Mouse (Mus musculus) hindbrain, embryonic 13.5 days (tissue): Measurements from ENCODE around the gene Nme6. TPM values are rescaled to one million over a fixed set of nuclear protein-coding genes. Genes with fewer than 3 reads are reported as not detected.
A peak's percentile ranks its signal among the peaks of the same experiment; 100 is the strongest.

Source experiments
- ATAC-seq: fragments of 200-750 bp; cut with Nextera tagmentation; 2 replicates; pipeline ENCODE4 v1.8.0; 2017; ENCODE audit warnings: moderate TSS enrichment; ENCODE audit not compliant: low FRiP score
- H3K27ac ChIP-seq: fragments of 300-500 bp; sonication (generic); 2 replicates; pipeline ENCODE4 v1.5.1; 2015; ENCODE audit warnings: inconsistent platforms, mild to moderate bottlenecking, moderate library complexity
- H3K27me3 ChIP-seq: fragments of 300-500 bp; sonication (generic); 2 replicates; pipeline ENCODE4 v1.6.1; 2015; ENCODE audit warnings: mild to moderate bottlenecking, inconsistent platforms
- H3K36me3 ChIP-seq: fragments of 300-500 bp; sonication (generic); 2 replicates; pipeline ENCODE4 v1.6.1; 2015; ENCODE audit warnings: mild to moderate bottlenecking, inconsistent platforms
- H3K4me1 ChIP-seq: fragments of 300-500 bp; sonication (generic); replicated peaks from 2 replicates; pipeline ENCODE4 v1.6.1; 2015; ENCODE audit warnings: inconsistent platforms
- H3K4me2 ChIP-seq: fragments of 300-500 bp; sonication (generic); 2 replicates; pipeline ENCODE4 v1.6.1; 2015; ENCODE audit warnings: inconsistent platforms, mild to moderate bottlenecking, moderate library complexity
- H3K4me3 ChIP-seq: fragments of 300-500 bp; sonication (generic); 2 replicates; pipeline ENCODE4 v1.5.1; 2015; ENCODE audit warnings: mild to moderate bottlenecking, inconsistent platforms
- H3K9ac ChIP-seq: fragments of 300-500 bp; sonication (generic); 2 replicates; pipeline ENCODE4 v1.6.1; 2015; ENCODE audit warnings: mild to moderate bottlenecking, inconsistent platforms
- H3K9me3 ChIP-seq: fragments of 300-500 bp; sonication (generic); 2 replicates; pipeline ENCODE4 v1.6.1; 2016; ENCODE audit warnings: inconsistent platforms
- WGBS: fragments of 180-500 bp; shearing (Covaris S2); methylation state at CpG from one replicate; pipeline ENCODE4 v1.1.7; 2015; 5-methylcytosine and 5-hydroxymethylcytosine counted together
- polyA plus RNA-seq: library from polyadenylated mRNA; unstranded; fragments of >200 nt; fragmentation: Nextera tagmentation; extraction: Ambion mirVana; gene quantifications from 2 replicates; pipeline ENCODE4 v1.2.1, GENCODE M21; 2015

Nme6 gene
- polyA plus RNA-seq, 1 experiment from 2014 or later = 69.1 TPM

DNA sequence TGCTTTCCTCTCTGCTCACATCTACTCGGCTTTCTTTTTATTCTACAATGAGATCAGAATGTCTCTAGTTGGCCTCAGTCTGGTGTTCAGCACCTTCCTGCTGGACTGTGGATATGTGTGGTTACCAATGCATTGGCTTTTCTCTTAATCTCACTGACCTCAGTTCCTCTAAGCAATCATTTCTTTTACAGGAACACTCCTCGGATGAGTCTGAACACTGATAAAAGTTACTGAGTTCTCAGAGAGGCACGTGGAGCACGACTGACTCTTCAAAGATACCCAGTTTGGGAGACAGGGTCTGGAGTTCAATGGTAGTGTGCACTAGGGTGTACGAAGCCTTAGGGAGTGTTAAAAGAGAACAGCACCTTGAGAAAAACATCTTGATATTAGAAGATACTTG lies 6.4 kb upstream of the Nme6 start:
- Histone ChIP-seq H3K4me2 (no peak overlapping the region), H3K9ac (no peak overlapping the region), H3K4me1 (no peaks in the 10 kb centered on the region), H3K9me3 (no peaks in the 10 kb centered on the region), H3K27me3 (no peaks in the 10 kb centered on the region), H3K4me3 (no peak overlapping the region), H3K27ac (no peak overlapping the region), H3K36me3 (peaks cover 18% of the 10 kb centered on the region)
- 75% methylated on average over 5 of the region's 5 CpGs for WGBS
- no peak for ATAC-seq

GRCm38 (mm10) chr9:109833088-109833412 lies 501 bp downstream of the Nme6 start:
- ATAC-seq = peak; percentile 69
- Histone ChIP-seq H3K9me3 (no peaks in the 10 kb centered on the region), H3K9ac (peak overlapping the region; percentile 71), H3K4me2 (peak overlapping the region; percentile 83), H3K27me3 (no peaks in the 10 kb centered on the region), H3K4me3 (peak overlapping the region; percentile 66), H3K4me1 (peaks cover 15% of the 10 kb centered on the region), H3K36me3 (peaks cover 45% of the 10 kb centered on the region), H3K27ac (no peak overlapping the region; the same call in 1 of the 2 replicates)
- WGBS = 12% methylated on average over 6 of the region's 6 CpGs

GRCm38 (mm10) chr9:109849312-109849758 lies 16.8 kb downstream of the Nme6 start, which contains the start of gene Camp:
TSS of gene Camp (minus strand) at chr9:109849617.
- Histone ChIP-seq H3K4me3 (no peak within 1 kb of the TSS), H3K27me3 (no peaks in the 10 kb centered on the region), H3K27ac (no peak within 1 kb of the TSS), H3K9ac (no peak within 1 kb of the TSS), H3K4me2 (no peak within 1 kb of the TSS), H3K4me1 (0 out of 2 replicates have a peak, but pooled peaks cover 3% of the 10 kb centered on the region), H3K36me3 (peaks cover 9% of the 10 kb centered on the region), H3K9me3 (no peaks in the 10 kb centered on the region)
- WGBS = 69% methylated on average over 6 of the region's 6 CpGs
- ATAC-seq = no peak

DNA sequence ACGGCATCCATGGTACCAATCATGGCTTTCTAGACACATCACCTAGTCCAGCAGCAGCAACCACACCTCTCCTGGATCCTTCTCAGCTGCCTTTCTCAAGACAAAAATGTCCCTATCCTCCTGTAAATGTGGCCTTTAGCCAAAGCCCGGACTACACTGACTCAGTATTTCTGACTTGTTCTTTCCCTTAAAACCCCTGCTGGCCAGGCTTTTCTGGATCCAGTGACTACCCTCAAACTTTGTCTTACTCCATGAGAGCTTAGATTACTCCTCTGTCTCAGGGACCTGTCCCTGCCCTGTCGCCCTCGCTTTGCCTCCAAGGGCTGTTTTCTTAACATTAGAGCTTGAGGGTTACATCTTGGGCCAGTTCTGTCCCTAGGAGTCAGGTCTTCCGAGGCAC lies 17.6 kb downstream of the Nme6 start:
- Histone ChIP-seq H3K27me3 (no peaks in the 10 kb centered on the region), H3K9ac (no peak overlapping the region), H3K27ac (no peak overlapping the region), H3K4me1 (0 out of 2 replicates have a peak, but pooled peaks cover 3% of the 10 kb centered on the region), H3K9me3 (no peaks in the 10 kb centered on the region), H3K4me3 (no peak overlapping the region), H3K36me3 (peaks cover 8% of the 10 kb centered on the region), H3K4me2 (no peak overlapping the region)
- 94% methylated on average over 5 of the region's 5 CpGs for WGBS
- no peak for ATAC-seq

DNA sequence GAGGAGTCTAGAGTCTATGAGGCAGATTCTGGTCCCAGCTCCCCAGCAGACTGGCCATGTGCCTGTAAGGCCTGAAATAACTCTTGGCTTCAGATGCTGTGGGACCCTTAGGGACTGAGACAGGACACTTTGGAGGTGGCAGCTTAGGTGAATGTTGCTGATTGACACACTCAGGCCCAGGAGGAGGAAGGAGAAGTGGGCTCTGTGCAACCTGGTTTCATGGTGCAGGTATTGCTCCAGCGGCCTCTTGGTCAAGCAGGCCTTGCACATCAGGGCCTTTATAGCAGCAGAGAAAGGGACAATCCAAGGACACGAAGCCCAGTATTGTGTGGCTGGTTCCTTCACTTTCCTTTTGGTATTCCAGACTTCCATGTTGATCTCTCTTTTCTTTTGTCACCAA lies 21.8 kb downstream of the Nme6 start:
- Histone ChIP-seq H3K9ac (no peak overlapping the region), H3K4me1 (0 out of 2 replicates have a peak, but pooled peaks cover 2% of the 10 kb centered on the region), H3K27me3 (no peaks in the 10 kb centered on the region), H3K27ac (no peak overlapping the region), H3K36me3 (no peaks in the 10 kb centered on the region), H3K9me3 (no peaks in the 10 kb centered on the region), H3K4me3 (no peak overlapping the region), H3K4me2 (no peak overlapping the region)
- ATAC-seq = no peak
- WGBS = 81% methylated on average over 2 of the region's 2 CpGs

GRCm38 (mm10) chr9:109855947-109856346 lies 23.4 kb downstream of the Nme6 start:
- Histone ChIP-seq H3K4me3 (no peak overlapping the region), H3K4me2 (no peak overlapping the region), H3K36me3 (no peaks in the 10 kb centered on the region), H3K4me1 (no peaks in the 10 kb centered on the region), H3K9ac (no peak overlapping the region), H3K27ac (no peak overlapping the region), H3K27me3 (no peaks in the 10 kb centered on the region), H3K9me3 (no peaks in the 10 kb centered on the region)
- 85% methylated on average over 6 of the region's 6 CpGs for WGBS
- no peak for ATAC-seq

DNA sequence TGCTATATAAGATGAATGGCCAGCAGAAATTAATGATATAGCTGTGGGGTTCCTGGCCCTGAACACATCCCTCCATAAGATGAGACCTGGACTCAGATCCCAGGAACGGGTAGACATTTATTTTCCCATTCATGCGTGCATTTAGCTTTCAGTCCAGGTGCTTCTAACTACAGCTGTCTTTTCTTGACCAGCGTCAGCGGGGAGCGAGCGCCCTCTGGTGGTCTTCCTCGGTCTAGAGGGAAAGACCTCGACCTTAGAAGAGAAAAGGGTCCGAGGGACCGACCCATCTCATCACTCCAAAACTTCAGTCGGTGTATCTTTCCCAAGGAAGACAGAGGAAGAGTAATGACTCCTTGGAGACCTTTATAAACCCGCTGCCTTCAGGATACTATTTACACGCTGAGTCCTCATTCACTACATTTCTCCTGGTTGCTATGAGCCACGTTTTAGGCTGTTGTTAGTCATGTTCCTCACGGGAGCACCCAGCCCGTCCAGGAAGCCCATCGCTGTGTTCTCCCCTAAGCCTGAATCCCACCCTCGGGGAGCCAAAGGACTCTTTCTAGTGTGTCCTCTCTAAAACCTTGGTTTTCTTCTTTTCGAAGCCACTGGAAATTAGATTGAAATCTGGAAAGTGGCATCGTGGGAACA lies 30.0 kb downstream of the Nme6 start:
- H3K27ac ChIP-seq = no peak overlapping the region
- WGBS = 20% methylated on average over 20 of the region's 20 CpGs
- H3K4me2 ChIP-seq = peak overlapping the region; percentile 41
- peak overlapping the region; percentile 8; the same call in 1 of the 2 replicates for H3K9ac ChIP-seq
- H3K27me3 ChIP-seq = 0 out of 2 replicates have a peak, but pooled peaks cover 8% of the 10 kb centered on the region
- H3K9me3 ChIP-seq = no peaks in the 10 kb centered on the region
- H3K4me3 ChIP-seq = no peak overlapping the region
- peaks cover 5% of the 10 kb centered on the region for H3K4me1 ChIP-seq
- no peaks in the 10 kb centered on the region for H3K36me3 ChIP-seq
- ATAC-seq = peak; percentile 59

DNA sequence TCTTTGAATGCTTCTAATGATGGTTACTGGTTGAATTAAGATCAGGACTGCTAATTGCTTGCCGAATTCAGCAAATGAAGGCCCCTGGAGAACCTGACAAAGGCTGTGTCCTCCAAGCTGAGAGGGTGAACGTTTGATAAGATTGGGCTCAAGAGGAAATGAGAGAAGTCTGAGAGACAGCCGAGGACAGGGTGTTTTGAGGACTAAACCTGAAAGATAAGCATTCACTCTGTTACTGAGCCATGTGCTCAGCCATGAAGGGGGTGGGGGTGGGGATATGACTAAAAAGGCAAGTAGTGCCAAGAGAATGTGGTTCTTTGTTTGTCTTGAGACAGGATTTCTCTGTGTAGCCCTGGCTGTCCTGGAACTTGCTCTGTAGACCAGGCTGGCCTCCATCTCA lies 30.5 kb downstream of the Nme6 start:
- Histone ChIP-seq H3K27ac (no peak overlapping the region), H3K4me1 (peaks cover 5% of the 10 kb centered on the region), H3K9me3 (no peaks in the 10 kb centered on the region), H3K27me3 (0 out of 2 replicates have a peak, but pooled peaks cover 8% of the 10 kb centered on the region), H3K9ac (peak overlapping the region; percentile 8; the same call in 1 of the 2 replicates), H3K4me3 (no peak overlapping the region), H3K36me3 (no peaks in the 10 kb centered on the region), H3K4me2 (no peak overlapping the region)
- WGBS = 62% methylated on average over 3 of the region's 3 CpGs
- no peak for ATAC-seq

GRCm38 (mm10) chr9:109866218-109866617 lies 33.7 kb downstream of the Nme6 start:
- 74% methylated on average over 2 of the region's 2 CpGs for WGBS
- Histone ChIP-seq H3K9me3 (no peaks in the 10 kb centered on the region), H3K4me1 (peaks cover 5% of the 10 kb centered on the region), H3K27me3 (0 out of 2 replicates have a peak, but pooled peaks cover 8% of the 10 kb centered on the region), H3K27ac (no peak overlapping the region), H3K9ac (no peak overlapping the region), H3K36me3 (no peaks in the 10 kb centered on the region), H3K4me3 (no peak overlapping the region), H3K4me2 (no peak overlapping the region)
- no peak for ATAC-seq

DNA sequence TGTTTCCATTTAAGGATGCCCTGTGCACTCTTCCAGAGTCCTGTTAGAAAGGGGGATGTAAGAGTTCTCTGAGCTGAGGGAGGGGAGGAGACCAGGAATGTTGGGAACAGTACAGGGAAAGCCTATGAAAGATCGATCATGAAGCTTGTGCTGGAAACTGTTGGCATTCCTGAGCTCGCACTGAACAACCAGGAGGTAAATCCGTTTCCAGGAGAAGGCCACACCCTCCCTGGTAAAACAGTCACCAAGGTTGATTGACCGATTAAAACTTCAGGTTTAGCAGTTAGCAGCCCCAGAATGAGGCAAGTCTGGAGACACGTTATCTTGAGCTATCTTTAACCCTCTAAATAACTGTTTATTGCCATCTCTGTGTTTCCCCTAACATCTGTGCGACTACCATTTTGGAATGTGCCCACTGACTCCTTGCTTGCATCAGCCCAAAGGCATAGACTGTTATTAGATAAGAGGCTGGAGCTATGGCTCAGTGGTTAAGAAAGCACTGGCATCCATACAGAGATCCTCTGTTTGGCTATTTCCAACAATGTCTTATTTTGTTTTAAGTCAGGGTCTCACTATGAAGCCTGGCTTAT lies 38.5 kb downstream of the Nme6 start:
- no peaks in the 10 kb centered on the region for H3K27me3 ChIP-seq
- no peaks in the 10 kb centered on the region for H3K9me3 ChIP-seq
- H3K36me3 ChIP-seq = no peaks in the 10 kb centered on the region
- ATAC-seq = no peak
- no peak overlapping the region for H3K27ac ChIP-seq
- peaks cover 1% of the 10 kb centered on the region; the same call in 1 of the 2 replicates for H3K4me1 ChIP-seq
- H3K4me2 ChIP-seq = no peak overlapping the region
- no peak overlapping the region for H3K9ac ChIP-seq
- 42% methylated on average over 6 of the region's 6 CpGs for WGBS
- H3K4me3 ChIP-seq = no peak overlapping the region

DNA sequence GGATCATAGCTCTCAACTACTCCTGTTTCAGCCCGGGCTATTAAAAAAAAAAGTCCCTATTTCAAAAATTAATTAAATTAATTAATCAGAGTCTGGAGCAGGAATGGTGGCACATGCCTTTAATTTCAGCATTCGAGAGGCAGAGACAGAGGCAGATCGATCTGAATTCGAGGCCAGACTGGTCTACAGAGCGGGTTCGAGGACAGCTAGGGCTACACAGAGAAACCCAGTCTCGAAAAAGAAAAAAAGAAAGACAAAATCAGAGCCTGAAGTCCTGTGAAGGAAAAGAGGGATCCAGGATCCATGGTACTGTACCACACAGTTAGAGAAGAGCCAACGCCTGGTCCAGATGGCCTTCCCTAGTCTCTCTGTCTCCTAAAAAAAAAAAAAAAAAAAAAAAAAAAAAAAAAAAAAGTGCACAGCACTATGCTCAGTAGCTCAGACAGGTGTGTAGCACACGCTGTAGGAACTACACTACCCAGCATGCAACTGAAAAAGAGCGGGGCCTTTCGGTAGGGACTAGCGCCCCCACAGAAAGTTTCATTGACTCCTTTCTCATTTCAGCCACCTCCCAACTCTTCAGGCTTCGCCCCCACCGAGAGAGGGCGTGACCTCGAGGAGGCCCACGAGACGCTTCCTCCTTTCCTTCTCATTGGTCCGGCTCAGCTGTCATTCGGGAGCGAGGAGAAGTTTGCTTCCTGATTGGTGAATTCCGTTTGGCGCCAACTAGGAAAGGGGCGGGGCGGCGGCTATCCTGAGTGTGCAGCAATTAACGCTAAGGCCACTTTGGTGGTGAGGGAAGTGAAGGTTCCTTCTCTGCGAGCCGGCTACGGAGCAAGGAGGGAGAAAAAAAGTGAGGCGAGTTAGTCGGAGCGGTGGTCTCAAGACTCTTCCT lies 42.5 kb downstream of the Nme6 start, which contains the start of gene Cdc25a:
Gene Cdc25a (plus strand): TSS at position 783 of the 895 bp plus-strand sequence.
- peak; percentile 94 for ATAC-seq
- H3K27me3 ChIP-seq = no peaks in the 10 kb centered on the region
- peak within 1 kb of the TSS; percentile 83 for H3K27ac ChIP-seq
- no peaks in the 10 kb centered on the region for H3K9me3 ChIP-seq
- H3K4me2 ChIP-seq = peak within 1 kb of the TSS; percentile 89
- H3K36me3 ChIP-seq = peaks cover 15% of the 10 kb centered on the region
- peak within 1 kb of the TSS; percentile 93 for H3K4me3 ChIP-seq
- peak within 1 kb of the TSS; percentile 93 for H3K9ac ChIP-seq
- WGBS = 7% methylated on average over 33 of the region's 33 CpGs
- H3K4me1 ChIP-seq = peaks cover 19% of the 10 kb centered on the region
